Mouse (Mus musculus) hindbrain, embryonic 11.5 days (tissue): ENCODE measurements at regions not wholly inside any gene's neighbourhood (a gene's known extent, or its start where the extent isn't known, plus 50 kb on each side); places are given as distances from the start of the nearest gene placed in this dataset.
A peak's percentile ranks its signal among the peaks of the same experiment; 100 is the strongest.

Source experiments
- ATAC-seq: fragments of 200-750 bp; cut with Nextera tagmentation; 2 replicates; pipeline ENCODE4 v1.8.0; 2017; ENCODE audit warnings: mild to moderate bottlenecking, moderate TSS enrichment, moderate library complexity; ENCODE audit not compliant: low FRiP score
- DNase-seq: peaks from one replicate; pipeline ENCODE4 v3.0.0-alpha.2; 2015; ENCODE audit warnings: low spot score
- H3K27ac ChIP-seq: fragments of 300-500 bp; sonication (generic); 2 replicates; pipeline ENCODE4 v1.5.1; 2014; ENCODE audit warnings: mild to moderate bottlenecking, low read depth, low read length
- H3K27me3 ChIP-seq: fragments of 300-500 bp; sonication (generic); 2 replicates; pipeline ENCODE4 v1.6.1; 2014; ENCODE audit warnings: mild to moderate bottlenecking, low read length, moderate library complexity, mixed read lengths; ENCODE audit not compliant: control insufficient read depth, insufficient read depth
- H3K36me3 ChIP-seq: fragments of 300-500 bp; sonication (generic); 2 replicates; pipeline ENCODE4 v1.6.1; 2014; ENCODE audit warnings: mild to moderate bottlenecking, low read length, moderate library complexity, mixed read lengths; ENCODE audit not compliant: control insufficient read depth, insufficient read depth
- H3K4me1 ChIP-seq: fragments of 300-500 bp; sonication (generic); replicated peaks from 2 replicates; pipeline ENCODE4 v1.6.1; 2014; ENCODE audit warnings: low read length, mixed read lengths; ENCODE audit not compliant: control insufficient read depth, insufficient read depth
- H3K4me2 ChIP-seq: fragments of 300-500 bp; sonication (generic); replicated peaks from 2 replicates; pipeline ENCODE4 v1.6.1; 2014; ENCODE audit warnings: mild to moderate bottlenecking, low read depth, low read length
- H3K4me3 ChIP-seq: fragments of 300-500 bp; sonication (generic); 2 replicates; pipeline ENCODE4 v1.5.1; 2014; ENCODE audit warnings: low read depth, low read length
- H3K9ac ChIP-seq: fragments of 300-500 bp; sonication (generic); 2 replicates; pipeline ENCODE4 v1.6.1; 2014; ENCODE audit warnings: low read depth, low read length
- H3K9me3 ChIP-seq: fragments of 300-500 bp; sonication (generic); 2 replicates; pipeline ENCODE4 v1.6.1; 2016; ENCODE audit warnings: low read length; ENCODE audit not compliant: control insufficient read depth
- WGBS: fragments of 180-500 bp; shearing (Covaris S2); extraction: QIAGEN DNeasy Blood & Tissue Kit; methylation state at CpG from one replicate; pipeline ENCODE4 v1.1.7; 2014; 5-methylcytosine and 5-hydroxymethylcytosine counted together

GRCm38 (mm10) chr9:51379589-51379988, 50.9 kb upstream of the 1810046K07Rik start:
- Histone ChIP-seq H3K36me3 (no peaks in the 10 kb centered on the region), H3K27ac (no peak overlapping the region), H3K4me3 (no peak overlapping the region), H3K4me2 (no peak overlapping the region), H3K9ac (no peak overlapping the region), H3K9me3 (no peaks in the 10 kb centered on the region), H3K4me1 (no peaks in the 10 kb centered on the region), H3K27me3 (no peaks in the 10 kb centered on the region)
- DNase-seq (no peak), ATAC-seq (no peak)
- WGBS, result 87% methylated on average over 6 of the region's 6 CpGs

GRCm38 (mm10) chr9:51393921-51394320, 65.2 kb upstream of the 1810046K07Rik start:
- no peaks in the 10 kb centered on the region for H3K9me3 ChIP-seq
- H3K27me3 ChIP-seq, result no peaks in the 10 kb centered on the region
- 91% methylated on average over 2 of the region's 2 CpGs for WGBS
- ATAC-seq (no peak), DNase-seq (no peak)
- no peak overlapping the region for H3K9ac ChIP-seq
- H3K36me3 ChIP-seq, result no peaks in the 10 kb centered on the region
- H3K4me1 ChIP-seq, result no peaks in the 10 kb centered on the region
- H3K27ac ChIP-seq, result no peak overlapping the region
- no peak overlapping the region for H3K4me3 ChIP-seq
- H3K4me2 ChIP-seq, result no peak overlapping the region

- Histone ChIP-seq H3K27ac (no peak overlapping the region), H3K27me3 (no peaks in the 10 kb centered on the region), H3K9me3 (no peaks in the 10 kb centered on the region), H3K9ac (no peak overlapping the region), H3K4me2 (no peak overlapping the region), H3K4me1 (no peaks in the 10 kb centered on the region), H3K4me3 (no peak overlapping the region), H3K36me3 (no peaks in the 10 kb centered on the region)
- ATAC-seq, result no peak
- whole genome bisulfite sequencing, result 73% methylated on average over 9 of the region's 9 CpGs
- DNase-seq, result no peak
These were observed 65.7 kb upstream of the 1810046K07Rik start for GRCm38 (mm10) chr9:51394372-51394771.

- no peak overlapping the region for H3K9ac ChIP-seq
- ATAC-seq (no peak), DNase-seq (no peak)
- H3K27ac ChIP-seq, result no peak overlapping the region
- 94% methylated on average over 3 of the region's 3 CpGs for WGBS
- no peaks in the 10 kb centered on the region for H3K4me1 ChIP-seq
- H3K27me3 ChIP-seq, result no peaks in the 10 kb centered on the region
- no peak overlapping the region for H3K4me3 ChIP-seq
- no peak overlapping the region for H3K4me2 ChIP-seq
- no peaks in the 10 kb centered on the region for H3K9me3 ChIP-seq
- no peaks in the 10 kb centered on the region for H3K36me3 ChIP-seq
These were observed 68.1 kb upstream of the 1810046K07Rik start for GRCm38 (mm10) chr9:51396801-51397200.

- H3K9ac ChIP-seq, result no peak overlapping the region
- no peaks in the 10 kb centered on the region for H3K36me3 ChIP-seq
- H3K4me3 ChIP-seq, result no peak overlapping the region
- no peak overlapping the region for H3K4me2 ChIP-seq
- ATAC-seq (no peak), DNase-seq (peak; percentile 48)
- H3K27ac ChIP-seq, result no peak overlapping the region
- H3K9me3 ChIP-seq, result no peaks in the 10 kb centered on the region
- no peaks in the 10 kb centered on the region for H3K4me1 ChIP-seq
- 10% methylated on average over 1 of the region's 1 CpGs for WGBS
- H3K27me3 ChIP-seq, result no peaks in the 10 kb centered on the region
These were observed 69.0 kb upstream of the 1810046K07Rik start for GRCm38 (mm10) chr9:51397589-51398220.

- H3K9me3 ChIP-seq, result no peaks in the 10 kb centered on the region
- H3K27ac ChIP-seq, result no peak overlapping the region
- ATAC-seq (no peak), DNase-seq (no peak)
- H3K36me3 ChIP-seq, result no peaks in the 10 kb centered on the region
- no peak overlapping the region for H3K4me3 ChIP-seq
- H3K4me2 ChIP-seq, result no peak overlapping the region
- H3K4me1 ChIP-seq, result no peaks in the 10 kb centered on the region
- 83% methylated on average over 4 of the region's 4 CpGs for WGBS
- no peaks in the 10 kb centered on the region for H3K27me3 ChIP-seq
- H3K9ac ChIP-seq, result no peak overlapping the region
These were observed 70.2 kb upstream of the 1810046K07Rik start for GRCm38 (mm10) chr9:51398886-51399285.

GRCm38 (mm10) chr9:51399356-51399755, 70.6 kb upstream of the 1810046K07Rik start:
- Histone ChIP-seq H3K27ac (no peak overlapping the region), H3K9me3 (no peaks in the 10 kb centered on the region), H3K4me1 (no peaks in the 10 kb centered on the region), H3K4me2 (no peak overlapping the region), H3K4me3 (no peak overlapping the region), H3K36me3 (no peaks in the 10 kb centered on the region), H3K27me3 (no peaks in the 10 kb centered on the region), H3K9ac (no peak overlapping the region)
- 63% methylated on average over 4 of the region's 4 CpGs for WGBS
- DNase-seq, result no peak
- ATAC-seq, result no peak

- WGBS, result 90% methylated on average over 3 of the region's 3 CpGs
- no peak overlapping the region for H3K27ac ChIP-seq
- no peak overlapping the region for H3K4me2 ChIP-seq
- H3K4me1 ChIP-seq, result no peaks in the 10 kb centered on the region
- ATAC-seq, result no peak
- H3K4me3 ChIP-seq, result no peak overlapping the region
- H3K9me3 ChIP-seq, result no peaks in the 10 kb centered on the region
- H3K27me3 ChIP-seq, result no peaks in the 10 kb centered on the region
- H3K9ac ChIP-seq, result no peak overlapping the region
- H3K36me3 ChIP-seq, result no peaks in the 10 kb centered on the region
- DNase-seq, result no peak
These were observed 73.1 kb upstream of the 1810046K07Rik start for GRCm38 (mm10) chr9:51401779-51402178.

GRCm38 (mm10) chr9:51407978-51408377, 79.3 kb upstream of the 1810046K07Rik start:
- 81% methylated on average over 1 of the region's 1 CpGs for WGBS
- no peak for DNase-seq

More at GRCm38 (mm10) chr9:51407978-51408377, 79.3 kb upstream of the 1810046K07Rik start:
- no peak overlapping the region for H3K4me3 ChIP-seq
- H3K4me2 ChIP-seq, result no peak overlapping the region
- no peaks in the 10 kb centered on the region for H3K9me3 ChIP-seq
- H3K9ac ChIP-seq, result no peak overlapping the region
- H3K36me3 ChIP-seq, result no peaks in the 10 kb centered on the region
- no peaks in the 10 kb centered on the region for H3K4me1 ChIP-seq
- no peaks in the 10 kb centered on the region for H3K27me3 ChIP-seq
- no peak overlapping the region for H3K27ac ChIP-seq
- no peak for ATAC-seq
